Mouse (Mus musculus): ENCODE measurements around the gene Iffo2.

Gene Iffo2

DNA sequence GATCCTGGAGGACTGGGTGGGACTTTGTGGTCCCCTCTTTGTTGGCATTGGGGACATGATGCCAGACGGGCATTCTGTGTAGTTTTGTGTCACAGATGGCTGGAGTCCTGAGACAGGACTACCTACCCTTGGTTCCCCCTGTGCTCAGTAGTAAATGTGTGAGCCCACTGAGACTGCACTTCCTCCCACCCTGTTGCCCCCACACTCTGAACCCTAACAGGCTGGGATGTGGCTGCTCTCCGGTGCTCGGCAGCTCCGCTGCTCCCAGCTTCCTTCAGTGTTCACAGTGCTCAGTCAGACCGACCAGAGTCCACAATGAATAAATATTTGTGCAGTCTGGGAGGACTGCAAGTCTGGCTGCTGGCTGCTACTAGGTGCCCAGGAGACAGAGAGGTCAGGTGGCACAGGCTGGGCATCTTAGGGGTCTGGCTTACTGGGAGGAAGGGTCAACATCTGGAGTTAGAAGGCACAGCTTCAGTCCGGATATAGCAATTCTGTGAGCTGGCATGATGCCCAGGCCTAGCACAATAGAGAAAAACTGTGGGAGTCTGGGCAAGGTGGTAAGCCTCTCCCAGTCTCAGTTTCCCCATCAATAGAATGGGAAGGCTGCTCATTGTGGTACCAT is 51.2 kb downstream of the Iffo2 start:
- no peak for DNase-seq (ENCODE audit: low spot score)

DNA sequence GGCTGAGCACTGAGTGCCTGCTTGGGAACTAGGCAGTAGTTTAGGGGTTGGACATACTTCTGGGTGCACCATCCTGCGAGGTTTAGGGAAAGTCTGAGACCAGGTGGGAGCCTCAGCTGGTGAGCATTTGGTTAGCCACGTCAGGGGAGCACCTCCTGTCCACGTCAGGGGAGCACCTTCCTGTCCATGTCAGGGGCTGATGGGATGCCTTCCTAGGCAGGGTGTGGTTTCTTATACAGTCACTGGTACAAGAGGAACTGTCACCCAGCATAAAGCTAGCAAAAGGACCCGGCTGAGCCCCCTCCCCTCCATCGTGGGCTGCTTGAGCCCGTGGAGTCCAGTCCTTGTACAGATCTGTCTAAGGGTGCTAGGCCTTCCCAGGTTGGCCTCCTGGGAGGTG is 52.0 kb downstream of the Iffo2 start:
- DNase-seq (ENCODE audit: low spot score) = no peak

DNA sequence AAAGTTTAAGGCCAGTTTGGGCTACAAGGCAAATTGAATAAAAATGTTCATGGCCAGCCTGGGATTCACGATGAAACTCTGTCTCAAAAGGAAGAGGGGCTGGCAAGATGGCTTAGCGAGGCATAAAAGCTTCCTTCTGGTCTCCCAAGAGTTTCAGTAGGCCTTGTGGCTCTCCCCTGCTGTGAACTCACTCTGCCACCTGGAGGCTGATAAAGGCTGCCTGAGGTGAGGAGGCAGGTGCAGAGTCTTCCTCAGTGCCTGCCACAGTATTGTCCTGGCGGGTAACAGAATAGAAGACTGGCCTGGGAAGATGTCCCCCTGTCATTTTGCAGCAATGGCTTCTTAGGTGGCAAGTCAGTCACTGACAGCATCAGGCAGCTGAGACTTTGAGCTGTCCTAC is 52.6 kb downstream of the Iffo2 start:
- DNase-seq (ENCODE audit: low spot score) = no peak

DNA sequence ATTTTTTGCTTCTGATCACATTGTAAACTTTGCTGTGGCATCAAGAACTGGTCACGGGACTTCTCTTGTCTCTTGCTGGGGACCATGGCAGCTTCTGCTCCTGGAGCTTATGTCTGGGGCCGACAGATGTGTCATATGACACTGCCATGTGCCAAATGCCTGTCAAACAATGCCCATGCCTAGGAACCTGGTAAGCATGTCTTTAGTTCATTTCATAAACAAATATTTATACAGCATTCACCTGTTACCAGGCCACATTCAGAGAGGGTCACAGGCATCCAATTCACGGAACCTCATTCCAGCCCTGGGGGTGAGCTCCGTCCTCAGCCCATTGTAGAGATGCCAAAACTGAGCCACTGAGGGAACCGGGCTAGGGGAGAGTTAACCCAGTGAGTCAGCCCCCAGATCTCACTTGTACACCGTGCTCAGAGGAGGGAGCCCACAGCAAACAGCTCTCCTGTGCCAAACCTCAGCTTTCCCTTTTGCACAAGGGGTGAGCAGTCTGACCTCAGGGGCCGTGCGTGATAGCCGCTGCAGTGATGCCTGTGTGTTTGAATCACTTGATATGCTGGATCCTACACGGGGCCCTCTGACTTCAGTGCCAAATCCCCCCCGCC is 53.4 kb downstream of the Iffo2 start:
- no peak for DNase-seq (ENCODE audit: low spot score)

DNA sequence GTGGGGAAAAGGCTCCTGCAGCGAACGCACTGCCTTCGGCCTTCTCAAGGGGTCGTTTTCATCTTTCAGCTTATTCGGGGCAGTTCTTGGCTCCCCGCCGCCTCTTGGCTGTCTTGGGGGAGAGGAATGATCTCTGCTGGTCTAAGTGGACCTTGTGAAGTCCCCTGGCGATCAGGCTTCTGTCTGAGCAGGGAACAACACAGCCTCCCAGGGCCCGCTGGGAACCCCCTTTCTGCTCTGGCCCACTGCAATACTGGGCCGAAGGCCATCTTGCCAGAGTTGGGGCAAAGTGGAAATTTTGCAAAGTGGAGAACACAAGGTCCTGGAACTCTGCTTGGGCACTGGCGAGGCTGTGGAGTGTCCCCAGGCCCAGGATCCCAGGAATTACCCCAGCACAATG is 54.4 kb downstream of the Iffo2 start:
- no peak for DNase-seq (ENCODE audit: low spot score)

DNA sequence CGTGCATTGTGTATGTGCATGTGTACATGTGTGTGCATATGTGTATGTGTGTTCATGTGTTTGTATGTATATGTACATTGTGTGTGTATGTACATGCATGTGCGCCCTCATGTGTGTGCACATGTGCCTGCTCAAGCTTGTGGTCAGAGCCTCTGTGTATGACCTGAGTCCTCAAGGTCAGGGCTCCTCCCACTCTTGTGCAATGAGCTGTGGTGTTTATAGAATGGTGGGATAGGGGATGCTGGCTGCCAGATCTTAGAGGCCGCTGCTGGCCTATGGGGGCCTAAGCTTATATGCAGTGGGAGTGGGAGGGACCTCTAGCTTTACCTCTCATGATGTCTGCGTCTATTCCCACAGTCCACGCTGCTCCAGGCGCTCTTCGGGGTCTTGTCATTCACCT is 55.4 kb downstream of the Iffo2 start:
- no peak for DNase-seq (ENCODE audit: low spot score)

DNA sequence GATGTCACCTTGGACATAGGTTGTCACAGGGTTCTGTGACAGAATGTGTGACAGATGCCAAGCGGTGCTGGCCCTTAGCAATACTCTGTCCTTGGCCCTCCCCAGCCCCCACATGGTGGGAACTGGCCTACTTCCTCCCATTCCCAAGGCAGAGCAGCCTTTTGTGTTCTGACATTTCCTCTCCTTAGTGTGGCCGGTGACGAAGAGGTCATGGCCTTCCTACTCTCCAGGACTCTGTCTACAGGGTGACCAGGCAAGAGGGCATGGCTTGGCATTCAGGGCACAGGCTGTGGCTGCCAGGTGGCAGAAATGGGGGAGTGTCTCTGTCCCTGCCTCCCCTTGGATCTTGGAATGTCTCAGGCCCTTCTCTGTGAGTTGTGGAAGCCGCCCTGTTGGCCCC is 57.0 kb downstream of the Iffo2 start:
- DNase-seq (ENCODE audit: low spot score) = no peak

DNA sequence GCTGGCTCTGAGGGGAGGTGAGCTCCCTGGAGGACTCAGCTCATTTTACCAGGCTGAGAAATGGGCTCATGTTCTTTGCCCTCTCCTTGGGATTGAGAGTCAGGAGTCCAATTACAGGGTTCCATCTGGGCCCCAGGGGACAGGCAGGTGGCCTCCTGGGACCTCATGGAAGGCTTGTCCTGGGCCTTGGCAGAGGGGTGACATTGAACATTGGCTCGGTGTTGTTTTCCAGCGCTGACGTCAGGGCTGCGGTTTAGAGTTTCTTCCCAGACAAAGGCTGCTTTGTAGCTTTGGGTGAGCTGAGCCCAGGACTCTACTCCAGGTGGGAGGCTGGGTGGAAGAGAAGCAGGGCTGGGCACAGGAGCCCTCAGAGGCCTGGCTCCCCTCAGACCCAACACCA is 57.4 kb downstream of the Iffo2 start:
- DNase-seq (ENCODE audit: low spot score) = no peak

DNA sequence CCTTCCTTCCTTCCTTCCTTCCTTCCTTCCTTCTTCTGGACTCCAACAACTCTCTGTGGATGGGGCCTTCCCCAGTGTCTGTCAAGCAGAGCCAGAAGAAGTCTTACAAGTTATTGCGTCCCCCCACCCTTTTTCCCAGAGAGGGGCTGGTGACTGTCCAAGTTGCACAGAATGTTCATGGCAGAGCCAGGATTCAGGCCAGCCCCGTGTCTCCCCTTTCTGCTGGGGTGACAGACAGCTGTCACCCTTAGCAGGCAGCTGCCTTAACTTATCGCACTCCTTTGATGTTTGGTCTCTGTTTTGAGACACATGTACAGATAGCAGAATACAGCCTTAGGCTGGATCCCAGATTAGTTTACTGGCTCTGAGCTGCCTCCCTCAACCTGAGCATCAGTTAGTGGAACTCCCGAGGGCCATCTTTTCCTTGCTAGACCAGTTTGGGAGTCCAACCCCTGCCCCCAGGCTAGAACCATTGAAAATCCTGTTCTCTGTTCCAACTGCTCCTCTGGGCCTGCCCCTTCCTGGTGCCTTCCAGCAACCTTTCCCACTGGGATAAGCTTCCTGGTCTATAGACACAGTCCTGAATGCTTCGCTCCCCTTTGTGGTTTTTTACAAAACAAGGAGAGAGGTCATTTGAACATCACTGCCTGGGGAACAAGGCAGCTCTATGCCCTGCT is 59.1 kb downstream of the Iffo2 start:
- no peak for DNase-seq (ENCODE audit: low spot score)

DNA sequence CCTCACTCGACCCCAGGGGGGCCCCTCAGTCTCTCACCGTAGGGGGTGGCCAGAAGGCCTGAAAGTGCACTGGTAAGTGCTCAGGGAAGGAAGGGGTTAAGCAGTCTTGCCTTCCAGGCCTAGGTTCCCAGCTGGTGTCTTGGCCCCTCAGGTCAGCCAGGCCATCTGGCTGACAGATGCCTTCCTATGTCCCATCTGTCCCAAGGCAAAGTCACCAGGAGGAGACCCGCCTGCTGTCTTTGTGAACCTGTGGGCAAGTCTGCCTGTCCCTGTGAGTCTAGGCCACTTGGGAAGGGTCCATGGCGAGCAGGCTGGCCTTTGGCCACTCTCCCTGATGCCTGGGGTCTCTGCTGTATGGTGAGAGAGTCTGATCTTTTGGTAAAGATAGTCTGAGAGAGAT is 60.1 kb downstream of the Iffo2 start:
- DNase-seq (ENCODE audit: low spot score) = no peak

DNA sequence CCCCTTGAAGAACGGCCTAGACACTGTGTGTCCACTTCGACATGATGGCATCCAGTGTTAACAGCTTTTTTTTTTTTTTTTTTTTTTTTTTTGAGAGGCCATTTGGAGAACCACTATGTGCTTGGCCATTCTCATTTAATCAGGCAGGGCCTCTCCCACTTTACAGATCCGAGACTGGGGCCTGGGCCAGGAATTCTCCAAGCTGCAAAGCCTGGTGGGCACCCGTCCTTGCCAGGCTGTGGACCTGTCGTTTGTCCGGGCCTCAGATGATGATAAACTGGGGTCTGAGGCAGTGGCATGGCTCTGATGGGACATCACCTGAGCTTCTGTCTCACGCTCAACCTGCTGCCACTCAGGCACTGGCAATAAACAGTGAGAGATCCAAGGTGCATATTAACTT is 62.5 kb downstream of the Iffo2 start:
- no peak for DNase-seq (ENCODE audit: low spot score)

DNA sequence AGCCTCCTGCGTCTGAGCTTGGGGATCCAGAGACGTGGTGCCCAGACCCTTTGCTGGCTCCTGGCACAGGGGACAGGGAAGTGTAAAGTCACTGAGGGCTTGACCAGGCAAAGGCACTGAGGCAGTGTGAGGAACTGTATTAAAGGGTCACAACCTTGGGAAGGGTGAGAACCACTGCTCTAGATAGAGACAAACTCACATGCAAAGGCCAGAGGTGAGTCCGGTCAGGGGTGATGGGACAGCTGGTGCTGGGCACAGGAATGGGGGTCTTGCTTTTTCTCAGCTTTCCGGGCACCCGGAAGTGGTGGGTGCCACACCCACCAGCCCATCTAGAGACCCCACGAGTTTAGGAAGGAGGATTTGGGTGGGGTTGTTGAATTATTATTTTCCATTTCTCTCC is 63.0 kb downstream of the Iffo2 start:
- DNase-seq (ENCODE audit: low spot score) = no peak

DNA sequence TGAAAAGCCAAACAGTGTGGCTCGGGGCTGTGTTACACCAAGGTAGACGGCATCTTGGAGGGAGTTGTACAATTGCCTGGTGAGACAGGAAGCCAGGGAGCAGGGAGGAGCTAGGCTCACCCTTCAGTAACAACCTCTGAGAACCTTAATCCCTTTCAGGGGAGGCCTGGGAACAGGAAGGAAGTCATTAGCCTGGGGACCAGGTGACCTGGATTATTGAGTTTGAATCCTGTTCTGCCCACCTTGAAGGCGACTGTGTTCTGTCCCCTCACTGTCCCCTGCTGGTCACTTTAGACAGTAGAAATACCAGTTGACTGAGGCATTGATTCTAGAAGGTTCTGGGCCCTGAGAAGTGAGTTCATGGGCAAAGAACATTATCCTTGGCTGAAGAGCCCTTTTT is 63.7 kb downstream of the Iffo2 start:
- no peak for DNase-seq (ENCODE audit: low spot score)

DNA sequence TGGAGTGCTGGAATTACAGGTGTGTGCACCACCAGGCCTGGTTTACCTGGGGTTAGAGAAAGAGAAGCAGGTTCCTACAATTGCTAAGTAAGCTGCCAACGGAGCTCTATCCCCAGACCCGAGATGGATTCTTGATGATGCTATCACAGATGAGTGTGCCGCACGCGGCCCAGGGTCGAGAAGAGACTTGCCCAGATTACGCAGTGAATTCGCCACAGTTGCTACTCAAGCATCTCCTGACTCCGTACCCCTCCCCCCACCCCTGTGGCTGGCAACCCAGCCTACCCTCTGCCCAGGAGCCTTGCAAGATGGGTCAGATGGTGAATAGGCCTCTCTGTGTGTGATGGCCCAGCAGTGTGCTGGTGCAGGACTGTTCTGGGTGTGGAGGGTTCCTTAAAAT is 66.4 kb downstream of the Iffo2 start:
- DNase-seq (ENCODE audit: low spot score) = no peak

DNA sequence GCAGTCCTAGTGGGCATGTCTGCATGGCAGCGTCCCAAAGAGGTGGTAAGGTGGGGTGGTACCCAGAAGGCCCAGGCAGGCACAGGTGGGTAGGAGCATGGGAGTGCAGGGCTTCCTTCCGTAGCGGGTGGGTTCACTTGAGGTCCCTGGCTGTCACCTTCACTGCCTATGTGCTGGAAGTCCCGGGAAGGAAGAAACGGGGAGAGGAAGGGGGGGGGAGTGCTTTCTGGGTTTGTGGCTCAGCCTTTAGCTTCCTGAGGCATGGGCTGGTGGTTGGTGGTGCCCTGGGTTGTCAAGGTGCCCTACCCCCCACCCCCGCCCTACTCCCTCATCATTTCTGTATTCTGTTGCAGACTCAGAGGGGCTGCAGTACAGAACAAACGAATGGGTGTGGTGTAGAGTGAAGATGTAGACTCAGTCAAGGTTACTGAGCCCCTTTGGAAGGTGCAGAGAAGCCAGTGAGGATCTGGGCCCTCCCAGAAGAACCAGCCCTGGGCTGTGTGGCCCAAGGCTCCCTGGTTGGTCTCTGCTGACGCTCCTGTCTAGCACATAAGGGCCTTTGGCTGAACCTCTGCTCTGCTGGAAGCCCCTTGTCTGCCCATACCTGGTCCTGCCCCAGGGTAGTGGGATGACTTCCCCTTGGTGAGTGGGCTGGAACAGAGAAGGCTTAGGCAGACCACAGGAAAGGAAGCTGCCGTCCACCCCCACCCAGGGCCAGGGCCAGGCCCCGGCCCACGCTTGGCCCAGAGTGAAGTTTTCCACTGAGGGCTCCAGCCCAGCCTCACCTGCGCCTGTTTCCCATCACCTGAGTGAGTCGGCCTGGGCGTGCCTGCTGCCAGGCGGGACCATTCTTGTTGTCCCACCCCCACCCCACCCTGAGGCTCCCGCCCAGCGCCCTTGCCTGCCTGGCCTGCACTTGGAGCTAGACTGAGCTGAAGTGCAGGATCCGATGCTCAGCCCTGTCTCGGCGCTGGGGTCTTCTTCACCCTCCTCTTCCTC is 67.2 kb downstream of the Iffo2 start:
- DNase-seq (ENCODE audit: low spot score) = no peak

DNA sequence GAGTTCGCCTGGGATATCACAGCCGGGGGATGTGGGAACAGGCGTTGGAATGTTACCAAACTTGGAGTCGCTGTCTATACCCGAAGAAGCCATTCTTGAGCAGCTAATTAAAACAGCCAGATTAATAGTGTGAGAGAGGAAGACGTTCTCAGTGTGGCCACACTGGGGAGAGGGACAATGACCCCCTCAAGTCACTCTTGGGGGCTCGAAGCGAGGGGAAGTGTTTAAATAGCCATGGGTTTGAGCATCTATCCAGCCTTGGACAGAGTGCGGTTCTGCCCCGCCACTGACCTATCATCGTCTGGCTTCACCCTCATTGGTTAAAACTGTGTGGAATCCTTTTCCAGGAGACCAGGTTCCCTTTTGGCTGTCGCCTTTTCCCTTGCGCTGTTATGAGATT is 68.0 kb downstream of the Iffo2 start:
- DNase-seq (ENCODE audit: low spot score) = no peak

DNA sequence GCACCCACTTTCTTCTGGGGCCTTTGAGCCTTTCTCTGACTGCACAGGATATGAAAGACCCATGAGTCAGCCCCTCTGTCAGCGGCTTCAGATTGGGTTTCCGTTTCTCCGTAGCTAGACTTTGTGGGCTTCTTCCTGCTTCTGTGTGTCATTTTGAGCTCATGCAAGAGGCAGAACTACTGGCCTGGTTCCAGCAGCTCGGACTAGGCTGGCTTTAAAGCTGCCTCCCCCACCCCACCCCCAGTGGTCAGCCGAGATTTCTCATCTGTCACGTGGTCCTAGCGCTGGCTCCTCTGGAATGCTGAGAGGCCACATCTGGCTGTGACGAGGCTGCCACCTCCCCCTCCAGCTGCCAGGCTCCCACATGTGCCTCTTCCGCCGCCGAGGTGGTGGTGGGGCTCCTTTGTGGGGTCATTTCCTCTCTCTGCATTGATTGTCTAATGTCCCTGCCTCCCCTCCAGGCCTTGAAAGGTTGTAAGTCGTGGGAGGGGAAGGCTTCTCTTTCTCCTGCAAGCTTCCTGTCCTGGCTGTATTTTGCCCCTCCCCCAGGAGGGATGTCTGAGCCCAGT is 68.7 kb downstream of the Iffo2 start:
- peak; percentile 89 for DNase-seq (ENCODE audit: low spot score)

DNA sequence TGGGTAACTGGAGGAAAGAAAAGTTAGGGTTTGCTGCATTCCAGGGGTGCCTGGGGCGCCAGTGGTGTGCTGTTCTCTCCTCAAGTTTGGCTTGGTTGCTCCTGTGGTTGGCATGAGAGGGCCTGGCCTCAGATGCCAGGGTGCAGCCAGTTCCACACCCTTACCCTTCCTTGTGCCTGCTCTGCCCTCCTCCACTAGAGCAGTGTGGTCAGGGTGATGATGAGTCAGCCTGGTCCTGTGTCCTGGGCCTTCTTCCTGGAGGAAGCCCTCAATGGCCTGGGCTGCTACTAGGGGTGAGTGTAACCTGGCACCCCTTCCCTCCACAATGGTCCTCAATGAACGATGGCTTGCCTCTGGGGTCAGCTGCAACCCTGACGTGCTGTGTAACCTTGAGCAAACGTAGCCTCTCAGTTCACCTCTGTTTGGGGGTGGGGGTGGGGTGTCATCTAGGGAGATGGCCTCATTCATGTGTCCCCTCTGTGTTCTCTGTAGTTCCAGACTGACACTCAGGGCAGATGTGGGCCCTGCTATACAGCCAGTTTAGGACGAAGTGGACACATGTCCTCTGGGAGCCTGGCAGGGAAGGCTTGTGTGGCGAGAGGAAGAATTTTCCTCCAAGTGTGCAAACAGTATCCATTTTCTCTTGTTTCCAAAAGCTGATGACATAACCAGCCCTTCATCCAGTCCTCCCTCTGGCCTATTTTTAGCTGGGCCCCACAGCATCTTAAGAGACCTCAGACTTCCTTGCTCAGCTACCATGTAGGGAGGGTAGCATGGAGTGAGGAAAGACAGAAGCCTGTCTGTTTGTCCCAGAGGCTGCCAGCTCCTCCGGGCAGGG is 71.4 kb downstream of the Iffo2 start:
- no peak for DNase-seq (ENCODE audit: low spot score)

DNA sequence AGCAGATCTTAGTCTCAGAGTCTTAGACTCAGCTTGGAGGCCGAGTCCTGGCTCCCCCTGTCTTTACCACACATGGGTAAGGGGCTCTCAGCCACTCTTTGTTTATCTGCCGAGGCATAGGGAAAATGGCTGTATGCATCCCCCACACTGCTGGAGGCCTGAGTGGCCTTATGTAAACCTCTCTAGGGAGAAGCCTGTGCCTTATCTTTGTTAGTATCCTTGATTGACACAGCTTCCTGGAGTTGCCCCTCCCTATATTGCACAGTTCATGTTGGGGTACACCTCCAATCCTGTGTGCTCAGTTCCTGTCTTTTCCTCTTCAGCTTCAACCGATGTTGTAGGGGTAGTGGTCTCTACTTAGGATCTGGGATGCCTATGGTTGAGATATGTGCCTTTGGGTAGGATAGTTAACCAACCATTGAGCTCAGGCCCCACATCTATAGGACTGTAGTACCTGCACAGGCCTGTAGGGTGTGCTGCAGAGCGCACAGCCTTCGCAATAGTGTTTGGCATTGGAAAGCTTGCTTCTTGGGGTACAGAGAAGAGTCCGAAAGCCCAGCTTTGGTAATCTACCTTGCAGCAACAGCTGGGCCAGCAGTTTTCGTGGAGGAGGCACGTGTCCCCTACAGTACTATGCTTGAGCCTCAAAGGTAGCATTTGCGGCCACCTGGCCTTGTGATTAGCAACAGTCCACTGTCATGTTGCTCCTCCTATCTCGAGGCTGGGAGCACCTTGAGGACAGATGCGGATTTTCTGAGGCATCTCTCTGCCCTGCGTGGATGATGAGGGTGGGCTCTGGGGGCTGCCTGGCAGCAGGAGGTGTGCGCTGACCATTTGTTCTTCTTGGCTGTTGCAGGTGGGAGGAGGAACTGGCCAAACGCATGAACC is 72.3 kb downstream of the Iffo2 start, which contains the start of gene Gm21969:
Gene Gm21969, plus strand, starts transcription at position 830 of the 888 bp plus-strand sequence.
- peak; percentile 65 for DNase-seq (ENCODE audit: low spot score)

DNA sequence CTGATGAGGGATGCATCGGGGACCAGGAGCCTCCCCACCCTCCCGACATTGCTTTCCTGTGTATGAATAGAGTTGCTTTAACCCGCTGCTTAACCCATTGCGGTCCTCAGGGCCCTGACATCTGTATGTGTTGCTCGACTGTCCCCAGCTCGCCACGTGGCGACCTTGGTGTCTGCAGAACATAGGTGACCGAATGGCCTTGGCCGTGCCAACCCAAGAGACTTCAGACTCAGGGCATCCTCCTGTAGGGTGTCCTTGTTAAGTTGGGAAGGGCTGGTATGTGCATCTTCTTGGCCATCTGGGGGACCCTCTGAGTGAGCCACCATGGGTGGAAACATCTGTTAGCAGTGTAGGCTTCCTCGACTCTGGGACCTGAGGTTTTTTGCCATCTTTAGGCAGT is 74.9 kb downstream of the Iffo2 start:
- no peak for DNase-seq (ENCODE audit: low spot score)

All from lung, postnatal 25 days (tissue).